In the genomic region with DNA sequence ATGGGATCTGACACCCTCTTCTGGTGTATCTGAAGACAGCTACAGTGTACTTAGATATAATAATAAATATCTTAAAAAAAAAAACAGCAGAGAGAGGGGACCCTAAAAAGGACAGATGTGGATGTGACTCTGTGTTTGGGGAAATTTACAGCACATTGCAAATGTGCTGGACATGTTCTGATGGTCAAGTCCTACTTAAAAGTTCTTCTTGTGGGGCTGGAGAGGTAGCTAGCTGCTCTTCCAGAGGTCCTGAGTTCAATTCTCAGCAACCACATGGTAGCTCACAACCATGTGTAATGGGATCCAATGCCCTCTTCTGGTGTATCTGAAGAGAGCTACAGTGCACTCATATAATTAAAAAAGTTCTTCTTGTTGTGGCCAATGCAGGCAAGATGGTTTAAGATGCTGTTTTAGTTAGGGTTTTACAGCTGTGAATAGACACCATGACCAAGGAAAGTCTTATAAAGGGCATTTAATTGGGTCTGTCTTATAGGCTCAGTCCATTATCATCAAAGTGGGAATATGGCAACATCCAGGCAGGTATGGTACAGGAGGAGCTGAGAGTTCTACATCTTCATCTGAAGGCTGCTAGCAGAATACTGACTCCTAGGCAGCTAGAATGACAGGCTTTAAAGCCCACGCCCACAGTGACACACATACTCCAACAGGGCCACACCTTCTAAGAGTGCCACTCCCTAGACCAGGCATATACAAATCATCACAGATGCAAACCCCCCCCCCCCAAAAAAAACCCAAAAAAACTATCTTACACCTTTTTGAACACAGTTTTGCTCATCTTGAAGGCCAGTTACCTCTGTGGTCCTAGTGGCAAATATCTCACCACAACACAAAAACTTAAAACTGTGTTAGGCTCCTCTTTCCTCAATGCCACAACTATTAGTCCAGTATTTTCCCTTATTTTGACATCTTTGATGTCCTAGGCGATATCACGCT, we compare ENCODE assay signal across 21 mouse cellular contexts.
DNase-seq lines count a peak whose midpoint lies in the region; ATAC-seq and TF ChIP-seq lines count a peak whose summit lies in the region.
"Had no signal": no experiment of that assay in that cellular context is flagged by ENCODE, and none has a peak within 500 bp of the region (broad histone marks: within the 10 kb centered on the region; RNA-seq: fewer than 3 reads in every experiment).

No protein-coding gene starts in this region.

- no peak overlapping the region for H3K9ac ChIP-seq in midbrain, embryonic 11.5 days (ENCODE audit: low read length)
- no peak overlapping the region for H3K9ac ChIP-seq in midbrain, embryonic 13.5 days (replicated peaks)
- no peak overlapping the region for H3K9ac ChIP-seq in stomach, postnatal 0 days (ENCODE audit: low read length)
- H3K9ac ChIP-seq: embryonic facial prominence, embryonic 13.5 days; embryonic facial prominence, embryonic 15.5 days; forebrain, embryonic 12.5 days had no signal

- no peak for TF ChIP-seq CTCF in stomach, postnatal 0 days (IDR thresholded peaks at IDR 0.05; ENCODE audit: low read depth)

- WGBS in midbrain, embryonic 11.5 days = 93% methylated on average over 3 of the region's 3 CpGs
- WGBS in midbrain, embryonic 13.5 days = 97% methylated on average over 3 of the region's 3 CpGs
- 65% methylated on average over 3 of the region's 3 CpGs for WGBS in stomach, postnatal 0 days

- H3K9me3 ChIP-seq in midbrain, embryonic 11.5 days (ENCODE audit: control insufficient read depth, low read length) = no peaks in the 10 kb centered on the region
- H3K9me3 ChIP-seq in midbrain, embryonic 13.5 days = no peaks in the 10 kb centered on the region; the same call in 1 of the 2 replicates
- H3K9me3 ChIP-seq in stomach, postnatal 0 days (ENCODE audit: control insufficient read depth, low read length) = no peaks in the 10 kb centered on the region
- H3K9me3 ChIP-seq: embryonic facial prominence, embryonic 15.5 days; forebrain, embryonic 12.5 days had no signal

- no peak for ATAC-seq in midbrain, embryonic 11.5 days (ENCODE audit: low FRiP score)
- no peak for ATAC-seq in midbrain, embryonic 13.5 days
- ATAC-seq in stomach, postnatal 0 days (ENCODE audit: low FRiP score, low TSS enrichment) = peak; percentile 79; the same call in 1 of the 2 replicates
- ATAC-seq: forebrain, embryonic 14.5 days; forebrain, embryonic 16.5 days had no signal

- peak; percentile 29 for DNase-seq in heart, adult 11 months
- DNase-seq in heart, postnatal 25 days (ENCODE audit: low spot score) = no peak
- peak; percentile 69 for DNase-seq in midbrain, embryonic 11.5 days (ENCODE audit: low spot score, missing footprints)
- peak; percentile 43 for DNase-seq in stomach, postnatal 0 days (ENCODE audit: low spot score)
- DNase-seq in right cerebral cortex, postnatal 4 days = no peak
- DNase-seq: adrenal gland, adult 8-10 months; adrenal gland, postnatal 14 days; adrenal gland, postnatal 36 days; cerebellum, adult 11-12 months; cerebellum, adult 2 months; cerebellum, adult 9-10 months; cerebellum, postnatal 10 days; cerebellum, postnatal 25 days had no signal

- no peaks in the 10 kb centered on the region for H3K4me1 ChIP-seq in midbrain, embryonic 11.5 days (ENCODE audit: control insufficient read depth, insufficient read depth, low read length)
- H3K4me1 ChIP-seq in midbrain, embryonic 13.5 days (replicated peaks) = no peaks in the 10 kb centered on the region
- H3K4me1 ChIP-seq in stomach, postnatal 0 days (replicated peaks; ENCODE audit: control insufficient read depth, insufficient read depth) = no peaks in the 10 kb centered on the region
- H3K4me1 ChIP-seq: embryonic facial prominence, embryonic 13.5 days; embryonic facial prominence, embryonic 15.5 days; forebrain, embryonic 10.5 days; forebrain, embryonic 12.5 days had no signal

- intact Hi-C loops in heart, postnatal 25 days (cut with DNase I) = no loop called here

- no peak for TF ChIP-seq EP300 in stomach, postnatal 0 days (optimal IDR thresholded peaks at IDR 0.05)

- no peaks in the 10 kb centered on the region for H3K27me3 ChIP-seq in midbrain, embryonic 11.5 days (ENCODE audit: control insufficient read depth, insufficient read depth, low read length)
- no peaks in the 10 kb centered on the region; the same call in 1 of the 2 replicates for H3K27me3 ChIP-seq in midbrain, embryonic 13.5 days
- no peaks in the 10 kb centered on the region for H3K27me3 ChIP-seq in stomach, postnatal 0 days (ENCODE audit: control insufficient read depth, insufficient read depth, low read length)
- H3K27me3 ChIP-seq: embryonic facial prominence, embryonic 13.5 days; embryonic facial prominence, embryonic 15.5 days; forebrain, embryonic 12.5 days had no signal

- no peaks in the 10 kb centered on the region for H3K36me3 ChIP-seq in midbrain, embryonic 11.5 days (ENCODE audit: control insufficient read depth, insufficient read depth, low read length)
- H3K36me3 ChIP-seq in midbrain, embryonic 13.5 days = no peaks in the 10 kb centered on the region
- no peaks in the 10 kb centered on the region for H3K36me3 ChIP-seq in stomach, postnatal 0 days (ENCODE audit: control insufficient read depth, insufficient read depth, low read length)
- H3K36me3 ChIP-seq: embryonic facial prominence, embryonic 13.5 days; embryonic facial prominence, embryonic 15.5 days; forebrain, embryonic 10.5 days; forebrain, embryonic 12.5 days had no signal

- no peak overlapping the region for H3K4me3 ChIP-seq in midbrain, embryonic 11.5 days (ENCODE audit: low read depth, low read length)
- no peak overlapping the region for H3K4me3 ChIP-seq in midbrain, embryonic 13.5 days (replicated peaks)
- no peak overlapping the region for H3K4me3 ChIP-seq in stomach, postnatal 0 days (ENCODE audit: low read depth, low read length)
- H3K4me3 ChIP-seq: embryonic facial prominence, embryonic 13.5 days; embryonic facial prominence, embryonic 15.5 days; erythroblast, embryonic 14.5 days; forebrain, embryonic 10.5 days; forebrain, embryonic 12.5 days had no signal

- H3K4me2 ChIP-seq in midbrain, embryonic 11.5 days = no peak overlapping the region
- no peak overlapping the region for H3K4me2 ChIP-seq in midbrain, embryonic 13.5 days (replicated peaks)
- no peak overlapping the region for H3K4me2 ChIP-seq in stomach, postnatal 0 days (replicated peaks; ENCODE audit: low read depth)
- H3K4me2 ChIP-seq: embryonic facial prominence, embryonic 13.5 days; embryonic facial prominence, embryonic 15.5 days; forebrain, embryonic 12.5 days had no signal

- no peak overlapping the region for H3K27ac ChIP-seq in midbrain, embryonic 11.5 days (ENCODE audit: low read depth, low read length)
- H3K27ac ChIP-seq in midbrain, embryonic 13.5 days = no peak overlapping the region
- H3K27ac ChIP-seq in stomach, postnatal 0 days (replicated peaks) = no peak overlapping the region
- H3K27ac ChIP-seq: embryonic facial prominence, embryonic 13.5 days; embryonic facial prominence, embryonic 15.5 days; forebrain, embryonic 10.5 days; forebrain, embryonic 12.5 days had no signal

Comparison
In these comparisons a context has a peak if more than half of its experiments do, and no peak if none do; other contexts are left out.
1. DNase-seq: peak in heart, adult 11 months (single experiment), midbrain, embryonic 11.5 days (single experiment) and stomach, postnatal 0 days (single experiment); none in heart, postnatal 25 days (single experiment) and right cerebral cortex, postnatal 4 days (single experiment).